Mouse (Mus musculus): Measurements from ENCODE around the gene Zbtb2. TPM values are rescaled to one million over a fixed set of nuclear protein-coding genes. Genes with fewer than 3 reads are reported as not detected.
A peak's percentile ranks its signal among the peaks of the same experiment; 100 is the strongest.

Gene Zbtb2
- total and polyA plus RNA-seq, 3 experiments, result 7.5 to 21.5 (median 11.9) TPM

- H3K9me3 ChIP-seq (replicated peaks), result no peaks in the 10 kb centered on the region
- TF ChIP-seq CTCF (IDR thresholded peaks at IDR 0.05; ENCODE audit: low read depth, low read length) (no peak), TAL1 (conservative IDR thresholded peaks at IDR 0.05; ENCODE audit: low read depth, low read length) (no peak), GATA2 (IDR thresholded peaks at IDR 0.05; ENCODE audit: borderline replicate concordance, low read depth, low read length) (no peak), POLR2AphosphoS5 (IDR thresholded peaks at IDR 0.05; ENCODE audit: insufficient replicate concordance, low read depth, low read length) (no peak), GATA1 (IDR thresholded peaks at IDR 0.05; ENCODE audit: borderline replicate concordance, low read length) (no peak)
- H3K27me3 ChIP-seq (ENCODE audit: insufficient read depth, low read length), result no peaks in the 10 kb centered on the region
- no peak for ATAC-seq (ENCODE audit: extremely low read depth, insufficient number of reproducible peaks, low FRiP score, poor library complexity, severe bottlenecking)
- DNase-seq (ENCODE audit: low spot score), result no peak
- H3K36me3 ChIP-seq (replicated peaks), result peaks cover 44% of the 10 kb centered on the region
- H3K4me3 ChIP-seq (ENCODE audit: low read depth, low read length), result peak overlapping the region; percentile 90; the same call in 1 of the 2 replicates
- peaks cover 56% of the 10 kb centered on the region for H3K4me1 ChIP-seq (ENCODE audit: insufficient read depth, low read depth, low read length)
These were observed 1.1 kb upstream of the Zbtb2 start for GRCm38 (mm10) chr10:4389036-4389435.

- Histone ChIP-seq H3K9me3 (replicated peaks) (no peaks in the 10 kb centered on the region), H3K4me1 (ENCODE audit: insufficient read depth, low read depth, low read length) (peaks cover 56% of the 10 kb centered on the region), H3K36me3 (replicated peaks) (peaks cover 40% of the 10 kb centered on the region), H3K27me3 (ENCODE audit: insufficient read depth, low read length) (no peaks in the 10 kb centered on the region), H3K4me3 (ENCODE audit: low read depth, low read length) (peak overlapping the region; percentile 90)
- DNase-seq (ENCODE audit: low spot score) (no peak), ATAC-seq (ENCODE audit: extremely low read depth, insufficient number of reproducible peaks, low FRiP score, poor library complexity, severe bottlenecking) (no peak)
- TF ChIP-seq CTCF (IDR thresholded peaks at IDR 0.05; ENCODE audit: low read depth, low read length) (no peak), TAL1 (conservative IDR thresholded peaks at IDR 0.05; ENCODE audit: low read depth, low read length) (no peak), POLR2AphosphoS5 (IDR thresholded peaks at IDR 0.05; ENCODE audit: insufficient replicate concordance, low read depth, low read length) (no peak; the same call in 1 of the 2 replicates), GATA1 (IDR thresholded peaks at IDR 0.05; ENCODE audit: borderline replicate concordance, low read length) (no peak), GATA2 (IDR thresholded peaks at IDR 0.05; ENCODE audit: borderline replicate concordance, low read depth, low read length) (no peak)
These were observed 457 bp upstream of the Zbtb2 start for GRCm38 (mm10) chr10:4388384-4388745.

GRCm38 (mm10) chr10:4386609-4387591, 1.0 kb downstream of the Zbtb2 start:
- no peaks in the 10 kb centered on the region for H3K9me3 ChIP-seq (replicated peaks)
- TF ChIP-seq POLR2AphosphoS5 (IDR thresholded peaks at IDR 0.05; ENCODE audit: insufficient replicate concordance, low read depth, low read length) (no peak), CTCF (IDR thresholded peaks at IDR 0.05; ENCODE audit: low read depth, low read length) (no peak), GATA2 (IDR thresholded peaks at IDR 0.05; ENCODE audit: borderline replicate concordance, low read depth, low read length) (no peak), GATA1 (IDR thresholded peaks at IDR 0.05; ENCODE audit: borderline replicate concordance, low read length) (no peak), TAL1 (conservative IDR thresholded peaks at IDR 0.05; ENCODE audit: low read depth, low read length) (no peak)
- H3K4me1 ChIP-seq (ENCODE audit: insufficient read depth, low read depth, low read length), result peaks cover 56% of the 10 kb centered on the region
- ATAC-seq (ENCODE audit: extremely low read depth, insufficient number of reproducible peaks, low FRiP score, poor library complexity, severe bottlenecking) (peak; percentile 79), DNase-seq (ENCODE audit: low spot score) (peak; percentile 90)
- no peaks in the 10 kb centered on the region for H3K27me3 ChIP-seq (ENCODE audit: insufficient read depth, low read length)
- peak overlapping the region; percentile 90 for H3K4me3 ChIP-seq (ENCODE audit: low read depth, low read length)
- peaks cover 35% of the 10 kb centered on the region for H3K36me3 ChIP-seq (replicated peaks)

GRCm38 (mm10) chr10:4384244-4384643, 3.7 kb downstream of the Zbtb2 start:
- H3K4me3 ChIP-seq (ENCODE audit: low read depth, low read length), result no peak overlapping the region
- TF ChIP-seq GATA2 (IDR thresholded peaks at IDR 0.05; ENCODE audit: borderline replicate concordance, low read depth, low read length), result no peak
- no peak for TF ChIP-seq TAL1 (conservative IDR thresholded peaks at IDR 0.05; ENCODE audit: low read depth, low read length)
- TF ChIP-seq GATA1 (IDR thresholded peaks at IDR 0.05; ENCODE audit: borderline replicate concordance, low read length), result no peak
- TF ChIP-seq POLR2AphosphoS5 (IDR thresholded peaks at IDR 0.05; ENCODE audit: insufficient replicate concordance, low read depth, low read length), result no peak
- TF ChIP-seq CTCF (IDR thresholded peaks at IDR 0.05; ENCODE audit: low read depth, low read length), result no peak
- DNase-seq (ENCODE audit: low spot score) (no peak), ATAC-seq (ENCODE audit: extremely low read depth, insufficient number of reproducible peaks, low FRiP score, poor library complexity, severe bottlenecking) (no peak)
- no peaks in the 10 kb centered on the region for H3K9me3 ChIP-seq (replicated peaks)
- H3K4me1 ChIP-seq (ENCODE audit: insufficient read depth, low read depth, low read length), result peaks cover 31% of the 10 kb centered on the region
- H3K27me3 ChIP-seq (ENCODE audit: insufficient read depth, low read length), result no peaks in the 10 kb centered on the region
- peaks cover 25% of the 10 kb centered on the region for H3K36me3 ChIP-seq (replicated peaks)

GRCm38 (mm10) chr10:4380748-4381147, 7.2 kb downstream of the Zbtb2 start:
- Histone ChIP-seq H3K9me3 (replicated peaks) (no peaks in the 10 kb centered on the region), H3K36me3 (replicated peaks) (peaks cover 21% of the 10 kb centered on the region), H3K27me3 (ENCODE audit: insufficient read depth, low read length) (no peaks in the 10 kb centered on the region), H3K4me3 (ENCODE audit: low read depth, low read length) (no peak overlapping the region), H3K4me1 (ENCODE audit: insufficient read depth, low read depth, low read length) (peaks cover 13% of the 10 kb centered on the region)
- DNase-seq (ENCODE audit: low spot score) (no peak), ATAC-seq (ENCODE audit: extremely low read depth, insufficient number of reproducible peaks, low FRiP score, poor library complexity, severe bottlenecking) (no peak)
- TF ChIP-seq CTCF (IDR thresholded peaks at IDR 0.05; ENCODE audit: low read depth, low read length), result no peak
- TF ChIP-seq TAL1 (conservative IDR thresholded peaks at IDR 0.05; ENCODE audit: low read depth, low read length), result no peak
- no peak for TF ChIP-seq POLR2AphosphoS5 (IDR thresholded peaks at IDR 0.05; ENCODE audit: insufficient replicate concordance, low read depth, low read length)
- no peak for TF ChIP-seq GATA1 (IDR thresholded peaks at IDR 0.05; ENCODE audit: borderline replicate concordance, low read length)
- no peak for TF ChIP-seq GATA2 (IDR thresholded peaks at IDR 0.05; ENCODE audit: borderline replicate concordance, low read depth, low read length)

GRCm38 (mm10) chr10:4376931-4377330, 11.0 kb downstream of the Zbtb2 start:
- TF ChIP-seq GATA2 (IDR thresholded peaks at IDR 0.05; ENCODE audit: borderline replicate concordance, low read depth, low read length) (no peak), CTCF (IDR thresholded peaks at IDR 0.05; ENCODE audit: low read depth, low read length) (no peak), POLR2AphosphoS5 (IDR thresholded peaks at IDR 0.05; ENCODE audit: insufficient replicate concordance, low read depth, low read length) (no peak), TAL1 (conservative IDR thresholded peaks at IDR 0.05; ENCODE audit: low read depth, low read length) (no peak), GATA1 (IDR thresholded peaks at IDR 0.05; ENCODE audit: borderline replicate concordance, low read length) (no peak)
- H3K4me3 ChIP-seq (ENCODE audit: low read depth, low read length), result no peak overlapping the region
- H3K27me3 ChIP-seq (ENCODE audit: insufficient read depth, low read length), result no peaks in the 10 kb centered on the region
- no peak for ATAC-seq (ENCODE audit: extremely low read depth, insufficient number of reproducible peaks, low FRiP score, poor library complexity, severe bottlenecking)
- no peaks in the 10 kb centered on the region for H3K9me3 ChIP-seq (replicated peaks)
- no peaks in the 10 kb centered on the region for H3K4me1 ChIP-seq (ENCODE audit: insufficient read depth, low read depth, low read length)
- DNase-seq (ENCODE audit: low spot score), result no peak
- H3K36me3 ChIP-seq (replicated peaks), result peaks cover 39% of the 10 kb centered on the region

All from G1E (cell line).